Mouse (Mus musculus) limb, embryonic 14.5 days (tissue): ENCODE measurements at regions not wholly inside any gene's neighbourhood (a gene's known extent, or its start where the extent isn't known, plus 50 kb on each side); places are given as distances from the start of the nearest gene placed in this dataset.

Experiments used
- ATAC-seq: fragments of 200-750 bp; cut with Nextera tagmentation; 2 replicates; pipeline ENCODE4 v1.8.0; 2017; ENCODE audit warnings: low read depth, moderate number of reproducible peaks, moderate TSS enrichment; ENCODE audit not compliant: low FRiP score
- DNase-seq: peaks from one replicate; pipeline ENCODE4 v3.0.0-alpha.2; 2015; ENCODE audit warnings: low spot score
- H3K27ac ChIP-seq: fragments of 300-500 bp; sonication (generic); replicated peaks from 2 replicates; pipeline ENCODE4 v1.5.1; 2014; ENCODE audit warnings: low read depth, mild to moderate bottlenecking, low read length, moderate library complexity, mixed read lengths
- H3K27me3 ChIP-seq: fragments of 300-500 bp; sonication (generic); 2 replicates; pipeline ENCODE4 v1.6.1; 2014; ENCODE audit warnings: low read length, mixed read lengths; ENCODE audit not compliant: control insufficient read depth, insufficient read depth
- H3K36me3 ChIP-seq: fragments of 300-500 bp; sonication (generic); 2 replicates; pipeline ENCODE4 v1.6.1; 2014; ENCODE audit warnings: mild to moderate bottlenecking, low read length, moderate library complexity, mixed read lengths; ENCODE audit not compliant: control insufficient read depth, insufficient read depth
- H3K4me1 ChIP-seq: fragments of 300-500 bp; sonication (generic); 2 replicates; pipeline ENCODE4 v1.6.1; 2014; ENCODE audit warnings: antibody characterized with exemption, low read length, mixed read lengths; ENCODE audit not compliant: control insufficient read depth, insufficient read depth
- H3K4me2 ChIP-seq: fragments of 300-500 bp; sonication (generic); replicated peaks from 2 replicates; pipeline ENCODE4 v1.6.1; 2014; ENCODE audit warnings: low read depth, mild to moderate bottlenecking, low read length, moderate library complexity; ENCODE audit not compliant: severe bottlenecking
- H3K4me3 ChIP-seq: fragments of 300-500 bp; sonication (generic); replicated peaks from 2 replicates; pipeline ENCODE4 v1.5.1; 2014; ENCODE audit warnings: low read length
- H3K9ac ChIP-seq: fragments of 300-500 bp; sonication (generic); 2 replicates; pipeline ENCODE4 v1.6.1; 2014; ENCODE audit warnings: mild to moderate bottlenecking, low read depth, low read length, moderate library complexity; ENCODE audit not compliant: severe bottlenecking
- H3K9me3 ChIP-seq: fragments of 300-500 bp; sonication (generic); 2 replicates; pipeline ENCODE4 v1.6.1; 2016; ENCODE audit warnings: low read length; ENCODE audit not compliant: control insufficient read depth
- POLR2A ChIP-seq: fragments of 200-500 bp; IDR thresholded peaks from 2 replicates; pipeline ENCODE4 v1.8.0; 2012; ENCODE audit warnings: inconsistent platforms, mild to moderate bottlenecking, moderate library complexity, borderline replicate concordance; ENCODE audit not compliant: insufficient read depth, insufficient read length; ENCODE audit errors: extremely low read depth
- WGBS: fragments of 180-500 bp; shearing (Covaris S2); extraction: QIAGEN DNeasy Blood & Tissue Kit; methylation state at CpG from one replicate; pipeline ENCODE4 v1.1.7; 2014; 5-methylcytosine and 5-hydroxymethylcytosine counted together

DNA sequence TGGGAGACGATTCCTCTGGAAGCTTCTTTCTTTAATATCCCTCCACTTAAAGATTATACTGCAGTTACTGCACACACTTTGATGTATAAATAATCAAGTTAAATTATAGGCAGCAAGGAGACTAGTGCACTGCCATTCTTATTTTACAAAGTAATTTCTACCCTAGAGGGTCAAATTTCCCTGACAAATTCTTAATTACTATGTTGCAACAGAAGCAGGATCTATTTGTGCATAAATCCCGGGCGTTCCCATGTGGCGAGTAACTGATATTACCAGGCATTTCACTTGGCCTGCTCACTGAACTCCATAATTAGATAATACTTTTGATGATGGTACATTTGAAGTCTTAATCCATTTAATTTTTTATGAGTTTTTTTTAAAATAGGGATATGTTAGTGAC is 222.7 kb downstream of the Rergl start:
- no peak for DNase-seq
- Histone ChIP-seq H3K27me3 (no peaks in the 10 kb centered on the region), H3K4me3 (no peak overlapping the region), H3K9me3 (no peaks in the 10 kb centered on the region), H3K4me1 (no peaks in the 10 kb centered on the region), H3K27ac (no peak overlapping the region), H3K36me3 (no peaks in the 10 kb centered on the region), H3K4me2 (no peak overlapping the region), H3K9ac (no peak overlapping the region)
- WGBS: 69% methylated on average over 4 of the region's 4 CpGs
- no peak for TF ChIP-seq POLR2A
- no peak for ATAC-seq

DNA sequence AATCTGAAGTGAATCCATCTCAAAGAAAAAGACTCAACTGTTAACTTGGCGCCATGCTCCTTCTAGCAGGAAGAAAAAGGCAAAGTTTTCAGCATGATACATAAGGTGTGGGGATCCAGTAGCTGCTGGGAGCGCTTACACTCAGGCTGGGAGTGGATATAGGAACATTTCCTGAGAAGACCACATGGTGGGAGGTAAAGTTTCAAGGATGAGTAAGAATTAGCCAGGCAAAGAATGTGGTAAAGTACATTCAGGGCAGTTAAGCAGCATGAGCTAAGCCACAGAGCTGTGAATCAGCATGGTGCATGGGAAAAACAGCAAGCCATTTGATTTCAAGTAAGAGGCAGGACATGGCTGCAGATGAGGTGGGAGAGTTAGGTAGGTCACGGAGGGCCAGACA is 226.3 kb downstream of the Rergl start:
- H3K36me3 ChIP-seq: no peaks in the 10 kb centered on the region
- 50% methylated on average over 3 of the region's 3 CpGs for WGBS
- H3K27ac ChIP-seq: no peak overlapping the region
- H3K4me1 ChIP-seq: no peaks in the 10 kb centered on the region
- DNase-seq (no peak), ATAC-seq (no peak)
- H3K27me3 ChIP-seq: no peaks in the 10 kb centered on the region
- no peak for TF ChIP-seq POLR2A
- no peak overlapping the region for H3K4me3 ChIP-seq
- no peaks in the 10 kb centered on the region for H3K9me3 ChIP-seq
- no peak overlapping the region for H3K9ac ChIP-seq
- no peak overlapping the region for H3K4me2 ChIP-seq

DNA sequence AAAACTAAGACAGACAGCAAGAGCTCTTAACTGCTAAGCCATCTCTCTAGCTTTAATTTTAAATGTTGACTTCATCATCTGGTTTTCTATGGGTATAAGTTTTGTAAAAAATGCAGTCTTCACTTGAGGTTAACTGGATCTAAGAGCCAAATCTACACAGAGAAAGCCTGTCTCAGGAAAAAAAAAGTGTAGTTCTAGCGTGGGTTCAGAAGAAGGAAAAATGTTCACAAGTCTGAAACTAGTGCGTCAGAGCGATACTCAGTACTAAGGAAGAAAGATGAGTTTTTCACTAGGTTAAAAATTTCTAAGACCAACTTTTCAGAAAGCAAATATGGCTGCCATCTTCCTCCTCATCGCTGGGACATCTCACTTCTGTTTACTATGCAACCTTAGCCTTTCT is 248.1 kb downstream of the Rergl start:
- Histone ChIP-seq H3K4me1 (no peaks in the 10 kb centered on the region), H3K27ac (no peak overlapping the region), H3K4me3 (no peak overlapping the region), H3K36me3 (no peaks in the 10 kb centered on the region), H3K9ac (no peak overlapping the region), H3K27me3 (no peaks in the 10 kb centered on the region), H3K9me3 (no peaks in the 10 kb centered on the region), H3K4me2 (no peak overlapping the region)
- no peak for TF ChIP-seq POLR2A
- no peak for ATAC-seq
- DNase-seq: no peak
- WGBS: 93% methylated on average over 4 of the region's 4 CpGs

DNA sequence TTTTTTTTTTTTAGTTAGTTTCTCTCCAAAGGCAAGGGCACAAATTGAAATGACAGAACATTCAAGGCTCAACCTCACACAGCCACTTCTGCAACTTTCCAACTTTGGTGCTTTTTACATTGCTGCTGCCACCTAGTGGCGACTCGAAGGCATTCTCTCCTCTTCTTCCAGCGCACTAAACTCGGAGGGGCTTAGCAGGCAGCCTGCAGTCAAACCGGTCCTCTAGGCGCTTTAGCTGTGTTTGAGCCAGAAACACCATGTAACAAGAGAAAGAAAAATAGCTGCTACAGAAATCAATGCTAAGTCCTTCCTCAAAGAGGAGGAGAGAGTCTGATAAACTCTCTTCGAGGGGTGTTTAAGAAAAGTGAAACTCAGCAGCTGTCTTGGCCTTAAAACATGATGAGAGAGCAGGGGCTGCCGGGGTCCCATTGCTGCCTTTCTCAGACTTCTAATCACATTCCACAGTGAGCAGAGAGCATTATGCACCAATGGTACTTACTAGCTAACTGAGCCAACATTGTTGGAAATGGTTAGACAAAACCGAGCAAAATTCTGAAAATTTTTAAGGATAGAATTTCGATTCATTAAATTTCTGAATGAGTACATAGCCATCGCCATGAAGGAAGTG is 252.7 kb downstream of the Rergl start:
- H3K9me3 ChIP-seq: no peaks in the 10 kb centered on the region
- no peaks in the 10 kb centered on the region for H3K27me3 ChIP-seq
- no peak overlapping the region for H3K9ac ChIP-seq
- H3K27ac ChIP-seq: no peak overlapping the region
- no peaks in the 10 kb centered on the region for H3K36me3 ChIP-seq
- no peak overlapping the region; the same call in 1 of the 2 replicates for H3K4me2 ChIP-seq
- no peak overlapping the region for H3K4me3 ChIP-seq
- no peak for TF ChIP-seq POLR2A
- DNase-seq (peak; percentile 73), ATAC-seq (peak; percentile 82)
- 29% methylated on average over 11 of the region's 11 CpGs for WGBS
- no peaks in the 10 kb centered on the region for H3K4me1 ChIP-seq

DNA sequence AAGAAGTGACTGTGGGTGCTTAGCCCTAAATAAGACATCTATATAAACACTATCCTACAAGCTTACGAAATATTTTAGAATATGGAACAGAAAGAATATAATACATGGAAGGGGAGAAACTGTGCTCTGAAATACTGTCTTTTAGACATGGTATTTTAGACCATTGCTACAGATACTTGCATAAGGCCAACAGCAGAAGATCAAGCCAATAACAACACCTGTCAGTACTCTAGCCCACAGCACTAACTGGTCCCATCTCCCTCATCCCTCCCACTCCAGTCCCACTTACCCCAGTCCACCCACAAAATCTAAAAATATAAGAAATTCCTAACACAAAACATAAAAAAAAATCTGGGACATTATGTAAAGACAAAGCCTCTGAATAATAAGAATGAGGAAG is 275.6 kb downstream of the Rergl start:
- Histone ChIP-seq H3K9ac (no peak overlapping the region), H3K4me1 (no peaks in the 10 kb centered on the region), H3K27me3 (no peaks in the 10 kb centered on the region), H3K36me3 (no peaks in the 10 kb centered on the region), H3K27ac (no peak overlapping the region), H3K4me2 (no peak overlapping the region), H3K9me3 (no peaks in the 10 kb centered on the region), H3K4me3 (no peak overlapping the region)
- ATAC-seq (no peak), DNase-seq (no peak)
- TF ChIP-seq POLR2A: no peak
- 82% methylated on average over 1 of the region's 1 CpGs for WGBS

DNA sequence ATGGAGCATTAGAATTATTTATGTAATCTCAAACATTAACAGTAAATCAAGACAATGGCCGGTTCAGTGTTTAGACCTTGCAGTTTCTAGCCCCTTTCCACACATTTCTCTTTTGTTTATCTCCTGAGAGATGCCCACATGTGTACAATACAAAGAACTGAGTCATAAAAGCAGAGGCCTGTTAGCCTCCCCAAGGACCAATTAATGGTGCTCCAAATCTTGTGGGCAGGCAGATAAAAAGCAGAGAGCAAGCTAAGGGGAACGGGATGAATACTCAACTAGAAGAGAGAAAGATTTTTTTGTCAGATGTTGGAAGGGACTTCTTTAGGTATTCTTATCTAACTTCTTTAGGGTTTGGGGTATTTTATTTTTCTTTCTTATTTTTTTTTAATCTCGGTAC is 287.3 kb downstream of the Rergl start:
- no peaks in the 10 kb centered on the region for H3K27me3 ChIP-seq
- ATAC-seq (no peak), DNase-seq (no peak)
- no peak overlapping the region for H3K27ac ChIP-seq
- H3K4me2 ChIP-seq: no peak overlapping the region
- no peaks in the 10 kb centered on the region for H3K9me3 ChIP-seq
- no peaks in the 10 kb centered on the region for H3K4me1 ChIP-seq
- 63% methylated on average over 3 of the region's 3 CpGs for WGBS
- TF ChIP-seq POLR2A: no peak
- H3K4me3 ChIP-seq: no peak overlapping the region
- no peak overlapping the region for H3K9ac ChIP-seq
- H3K36me3 ChIP-seq: no peaks in the 10 kb centered on the region
